Mouse (Mus musculus) testis, adult 2 months (tissue): Measurements from ENCODE around the gene Acap1. TPM values are rescaled to one million over a fixed set of nuclear protein-coding genes. Genes with fewer than 3 reads are reported as not detected.

Source experiments
- H3K27ac ChIP-seq: fragments of 200-500 bp; 2 replicates; pipeline ENCODE4 v1.5.1; 2012; ENCODE audit warnings: low read depth, low read length; ENCODE audit not compliant: control insufficient read depth, insufficient read depth
- H3K27me3 ChIP-seq: fragments of 200-500 bp; 2 replicates; pipeline ENCODE4 v1.6.1; 2012; ENCODE audit warnings: mild to moderate bottlenecking, low read length, moderate library complexity; ENCODE audit not compliant: control insufficient read depth, insufficient read depth
- H3K36me3 ChIP-seq: fragments of 200-500 bp; 2 replicates; pipeline ENCODE4 v1.6.1; 2012; ENCODE audit warnings: mild to moderate bottlenecking, low read length; ENCODE audit not compliant: control insufficient read depth, insufficient read depth
- H3K4me1 ChIP-seq: fragments of 200-500 bp; 2 replicates; pipeline ENCODE4 v1.6.1; 2012; ENCODE audit warnings: low read length; ENCODE audit not compliant: control insufficient read depth, insufficient read depth
- H3K4me3 ChIP-seq: fragments of 200-500 bp; 2 replicates; pipeline ENCODE4 v1.5.1; 2012; ENCODE audit warnings: low read depth, mild to moderate bottlenecking, low read length, moderate library complexity, mixed read lengths; ENCODE audit not compliant: control insufficient read depth
- CTCF ChIP-seq: fragments of 200-500 bp; IDR thresholded peaks from 2 replicates; pipeline ENCODE4 v1.5.1; 2012; ENCODE audit warnings: low read depth, mild to moderate bottlenecking, inconsistent platforms, low read length, moderate library complexity; ENCODE audit not compliant: control insufficient read depth, insufficient read depth, insufficient replicate concordance
- POLR2A ChIP-seq: fragments of 200-500 bp; IDR thresholded peaks from 2 replicates; pipeline ENCODE4 v1.6.1; 2012; ENCODE audit warnings: low read depth, mild to moderate bottlenecking, inconsistent platforms, low read length, moderate library complexity; ENCODE audit not compliant: control insufficient read depth
- polyA plus RNA-seq: library from polyadenylated mRNA; depleted of rRNA; stranded (reverse); fragments of >200 nt; gene quantifications from 2 replicates; pipeline ENCODE4 v1.2.3, GENCODE M21; 2012; rRNA removed

The Acap1 gene
- polyA plus RNA-seq, 1 experiment, result 4.9 TPM

DNA sequence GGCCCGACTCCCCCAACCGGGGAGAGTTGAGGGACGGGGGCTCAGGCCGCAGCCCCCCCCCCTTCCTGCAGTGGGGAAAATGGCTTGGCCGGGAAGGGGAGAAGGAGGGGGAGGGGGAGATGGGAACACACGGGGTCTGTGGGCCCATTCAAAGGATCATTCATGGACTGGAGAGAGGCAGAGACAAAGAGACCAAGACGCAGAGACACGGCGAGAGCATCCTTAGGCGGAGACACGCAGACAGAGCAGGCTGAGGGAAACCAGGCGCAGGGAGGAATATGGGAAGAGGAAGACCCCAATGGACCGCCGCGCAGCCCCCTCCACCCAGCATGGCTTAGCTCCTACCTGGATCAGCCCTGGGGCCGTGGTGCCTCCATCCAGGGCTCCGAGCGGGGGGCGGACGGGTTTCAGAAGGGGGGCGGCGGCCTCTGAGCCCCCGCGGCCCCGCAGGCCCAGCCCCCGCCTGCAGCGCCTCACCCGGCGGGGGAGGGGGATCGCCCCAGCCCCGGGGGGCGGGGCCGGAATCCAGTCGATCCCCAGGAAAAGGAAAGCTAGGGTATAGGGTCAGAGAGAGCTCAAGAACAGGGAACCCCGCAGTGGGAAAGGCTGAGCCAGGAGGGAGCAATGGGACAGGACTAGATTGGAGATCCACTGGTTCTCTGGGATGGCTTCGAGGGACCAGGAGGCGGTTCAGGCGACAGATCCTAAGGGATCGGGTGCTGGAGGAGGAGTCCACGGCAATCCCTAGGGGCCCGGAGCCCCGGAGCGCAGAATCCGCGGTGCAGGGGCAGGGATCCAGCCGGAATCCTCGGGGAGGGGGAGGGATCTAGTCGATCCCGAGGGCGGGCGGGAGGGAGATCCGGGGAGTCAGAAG, 58.4 kb downstream of the Acap1 start:
- Histone ChIP-seq H3K36me3 (no peaks in the 10 kb centered on the region), H3K4me3 (peak overlapping the region; percentile 63), H3K4me1 (peaks cover 39% of the 10 kb centered on the region), H3K27ac (no peak overlapping the region), H3K27me3 (no peaks in the 10 kb centered on the region)
- no peak for TF ChIP-seq POLR2A
- TF ChIP-seq CTCF, result no peak

DNA sequence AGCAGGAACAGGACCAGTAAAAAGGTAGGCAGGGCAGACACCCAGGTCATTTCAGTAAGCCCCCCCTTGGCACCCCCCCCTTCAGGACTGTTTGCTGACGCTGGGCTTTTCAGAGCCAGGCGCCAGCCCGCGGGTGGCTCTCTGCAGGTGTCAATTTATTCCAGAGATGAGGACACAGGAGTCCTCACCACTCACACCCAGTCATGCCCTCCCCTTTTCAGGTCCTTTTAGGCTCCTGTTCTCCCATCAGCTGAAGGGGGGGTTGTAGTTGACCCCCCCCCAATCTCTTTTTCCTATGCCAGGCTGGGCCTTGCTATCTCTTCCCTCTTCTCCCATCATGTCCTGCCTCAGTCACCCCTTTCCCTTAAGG, 59.4 kb downstream of the Acap1 start:
- H3K27me3 ChIP-seq, result no peaks in the 10 kb centered on the region
- H3K27ac ChIP-seq, result no peak overlapping the region
- no peak overlapping the region for H3K4me3 ChIP-seq
- peaks cover 39% of the 10 kb centered on the region for H3K4me1 ChIP-seq
- H3K36me3 ChIP-seq, result no peaks in the 10 kb centered on the region
- TF ChIP-seq POLR2A (no peak), CTCF (no peak)

DNA sequence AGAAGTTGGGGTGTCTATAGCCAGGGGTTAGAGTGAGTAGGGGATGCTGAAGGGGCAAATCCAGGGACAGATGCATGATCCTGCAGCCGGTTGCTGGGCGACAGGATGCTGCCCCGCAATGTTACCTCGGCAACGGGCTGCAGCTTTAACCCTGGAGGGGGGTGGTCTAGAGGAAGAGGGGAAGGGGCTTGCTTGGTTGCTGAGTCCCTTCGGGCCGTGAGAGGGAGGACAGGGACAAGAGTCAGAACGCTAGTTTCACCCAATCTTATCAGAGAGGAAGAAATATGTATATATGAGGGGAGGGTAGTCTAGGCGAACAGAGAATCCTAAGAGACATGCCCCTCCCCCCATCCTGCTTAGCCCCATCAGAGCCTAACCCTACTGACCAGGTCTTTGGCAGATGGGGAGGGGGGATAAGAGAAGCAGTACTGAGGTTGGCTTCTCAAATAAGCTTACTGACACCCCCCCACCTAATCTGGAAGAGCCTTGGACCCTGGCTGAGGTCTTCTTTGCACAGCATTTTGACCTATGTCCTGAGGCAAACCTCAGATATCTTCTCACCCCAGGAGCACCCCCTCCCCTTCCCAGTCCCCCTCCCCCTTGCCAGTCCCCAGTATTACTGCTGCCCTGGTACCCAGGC, 59.9 kb downstream of the Acap1 start:
- Histone ChIP-seq H3K4me3 (no peak overlapping the region), H3K4me1 (peaks cover 39% of the 10 kb centered on the region), H3K36me3 (no peaks in the 10 kb centered on the region), H3K27ac (no peak overlapping the region), H3K27me3 (no peaks in the 10 kb centered on the region)
- no peak for TF ChIP-seq POLR2A
- no peak for TF ChIP-seq CTCF

DNA sequence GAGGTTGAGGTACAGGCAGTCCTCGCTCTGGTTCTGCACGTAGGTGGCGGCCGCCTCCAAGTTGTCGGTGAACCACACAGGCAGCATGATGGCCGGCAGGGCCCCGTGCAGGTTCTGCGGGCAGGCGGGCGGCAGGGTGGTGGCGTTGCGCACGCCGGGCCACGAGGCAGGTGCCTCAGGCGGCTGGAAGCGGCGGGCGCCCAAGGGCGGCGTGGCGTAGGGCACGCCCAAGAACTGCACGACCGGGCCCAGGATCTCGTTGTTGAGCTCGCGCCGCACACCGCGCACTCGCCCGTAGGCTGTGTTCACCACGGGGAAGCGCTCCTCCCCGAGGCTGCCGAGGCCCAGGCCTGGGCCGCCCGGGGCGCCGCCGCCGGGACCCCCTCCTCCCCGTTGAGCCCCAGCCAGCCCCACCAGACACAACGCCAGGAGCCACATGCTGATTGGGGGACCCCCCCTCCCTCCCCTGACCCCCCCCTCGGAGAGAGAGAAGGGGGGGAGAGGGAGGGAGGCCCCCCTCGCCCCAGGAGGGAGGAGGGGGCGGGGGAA, 61.3 kb downstream of the Acap1 start:
- peak; percentile 34; the same call in 1 of the 2 replicates for TF ChIP-seq POLR2A
- no peak for TF ChIP-seq CTCF
- Histone ChIP-seq H3K36me3 (no peaks in the 10 kb centered on the region), H3K27me3 (no peaks in the 10 kb centered on the region), H3K27ac (peak overlapping the region; percentile 2; the same call in 1 of the 2 replicates), H3K4me1 (peaks cover 39% of the 10 kb centered on the region), H3K4me3 (peak overlapping the region; percentile 57)

DNA sequence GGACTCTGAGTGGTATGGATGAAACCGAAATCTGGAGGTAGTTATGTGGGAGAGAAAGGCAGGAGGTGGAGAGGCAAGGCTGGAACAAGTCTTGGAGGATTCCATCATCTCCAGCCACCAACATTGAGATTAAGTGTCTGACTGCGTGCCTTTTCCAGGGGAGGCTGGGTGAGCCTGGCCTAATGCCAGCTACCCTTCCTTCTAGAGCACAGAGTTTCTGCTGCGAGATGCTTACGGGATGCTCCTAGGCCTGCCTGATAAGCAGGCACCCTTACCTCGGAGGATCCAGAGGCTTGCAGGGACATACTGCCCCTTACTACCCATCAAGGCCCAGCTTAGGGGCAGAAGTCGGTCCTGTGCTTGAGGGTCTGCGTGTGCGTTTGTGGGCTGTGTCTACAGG, 61.8 kb downstream of the Acap1 start:
- Histone ChIP-seq H3K36me3 (no peaks in the 10 kb centered on the region), H3K4me1 (peaks cover 35% of the 10 kb centered on the region), H3K27me3 (no peaks in the 10 kb centered on the region), H3K27ac (no peak overlapping the region; the same call in 1 of the 2 replicates), H3K4me3 (peak overlapping the region; percentile 57)
- TF ChIP-seq POLR2A, result no peak
- no peak for TF ChIP-seq CTCF

Other genes with a start within 250 kb of the Acap1 start
- 0.25 and 0.38 TPM in 2 replicates for gene Sox15, start 240.2 kb downstream of the Acap1 start, polyA plus RNA-seq
- 41.9 and 42.5 TPM in 2 replicates for gene Mpdu1, start 232.9 kb downstream of the Acap1 start, polyA plus RNA-seq
- 3.9 and 4.4 TPM in 2 replicates for gene Cd68, start 229.4 kb downstream of the Acap1 start, polyA plus RNA-seq
- 166 and 210 TPM in 2 replicates for gene Eif4a1, start 223.1 kb downstream of the Acap1 start, polyA plus RNA-seq
- 54.7 and 67.6 TPM in 2 replicates for gene Senp3, start 213.5 kb downstream of the Acap1 start, polyA plus RNA-seq
- gene Tnfsf13, start 209.8 kb downstream of the Acap1 start, polyA plus RNA-seq, result 4.2 and 5.6 TPM in 2 replicates
- 2.9 and 3.3 TPM in 2 replicates for gene Tnfsf12, start 199.7 kb downstream of the Acap1 start, polyA plus RNA-seq
- 1.3 and 1.9 TPM in 2 replicates for gene Tnfsfm13, start 199.4 kb downstream of the Acap1 start, polyA plus RNA-seq
- 54.7 and 75.8 TPM in 2 replicates for gene Polr2a, start 136.9 kb downstream of the Acap1 start, polyA plus RNA-seq
- 210 and 236 TPM in 2 replicates for gene Slc35g3, start 133.6 kb downstream of the Acap1 start, polyA plus RNA-seq
- 5.1 and 6.0 TPM in 2 replicates for gene Zbtb4, start 129.6 kb downstream of the Acap1 start, polyA plus RNA-seq
- gene Chrnb1, start 99.6 kb downstream of the Acap1 start, polyA plus RNA-seq, result 0.79 and 1.2 TPM in 2 replicates
- 2.7 and 3.2 TPM in 2 replicates for gene Fgf11, start 93.7 kb downstream of the Acap1 start, polyA plus RNA-seq
- gene Tmem102, start 89.9 kb downstream of the Acap1 start, polyA plus RNA-seq, result 0.52 and 0.79 TPM in 2 replicates
- 136 and 193 TPM in 2 replicates for gene Gm39566, start 80.2 kb downstream of the Acap1 start, polyA plus RNA-seq
- gene Spem2, start 77.1 kb downstream of the Acap1 start, polyA plus RNA-seq, result 758 and 858 TPM in 2 replicates
- gene Spem1, start 73.4 kb downstream of the Acap1 start, polyA plus RNA-seq, result 1,704 and 1,758 TPM in 2 replicates
- gene Nlgn2, start 57.8 kb downstream of the Acap1 start, polyA plus RNA-seq, result 2.4 and 2.7 TPM in 2 replicates
- 21.9 and 22.7 TPM in 2 replicates for gene Tmem256, start 57.0 kb downstream of the Acap1 start, polyA plus RNA-seq
- 6.5 and 8.5 TPM in 2 replicates for gene Plscr3, start 49.2 kb downstream of the Acap1 start, polyA plus RNA-seq
- gene Tnk1, start 36.8 kb downstream of the Acap1 start, polyA plus RNA-seq, result 1.6 and 1.9 TPM in 2 replicates
- gene Tmem95, start 17.5 kb downstream of the Acap1 start, polyA plus RNA-seq, result 20.8 and 27.5 TPM in 2 replicates
- gene Kctd11, start 14.1 kb downstream of the Acap1 start, polyA plus RNA-seq, result 0.47 and 0.69 TPM in 2 replicates
- 124 and 125 TPM in 2 replicates for gene 2810408A11Rik, start 5.4 kb upstream of the Acap1 start, polyA plus RNA-seq
- gene Neurl4, start 5.5 kb upstream of the Acap1 start, polyA plus RNA-seq, result 57.7 and 61.1 TPM in 2 replicates
- gene Gps2, start 18.3 kb upstream of the Acap1 start, polyA plus RNA-seq, result 290 and 295 TPM in 2 replicates
- 621 and 702 TPM in 2 replicates for gene Eif5a, start 26.4 kb upstream of the Acap1 start, polyA plus RNA-seq
- 3,709 and 3,883 TPM in 2 replicates for gene Ybx2, start 40.3 kb upstream of the Acap1 start, polyA plus RNA-seq
- 1.9 and 3.6 TPM in 2 replicates for gene Slc2a4, start 52.6 kb upstream of the Acap1 start, polyA plus RNA-seq
- 3.0 and 4.9 TPM in 2 replicates for gene Cldn7, start 69.2 kb upstream of the Acap1 start, polyA plus RNA-seq
- gene Ctdnep1, start 85.6 kb upstream of the Acap1 start, polyA plus RNA-seq, result 120 and 137 TPM in 2 replicates
- gene Elp5, start 87.0 kb upstream of the Acap1 start, polyA plus RNA-seq, result 225 and 226 TPM in 2 replicates
- 659 and 826 TPM in 2 replicates for gene Gabarap, start 95.6 kb upstream of the Acap1 start, polyA plus RNA-seq
- gene Phf23, start 100.2 kb upstream of the Acap1 start, polyA plus RNA-seq, result 19.0 and 21.2 TPM in 2 replicates
- gene Dvl2, start 105.1 kb upstream of the Acap1 start, polyA plus RNA-seq, result 15.2 and 16.4 TPM in 2 replicates
- gene Acadvl, start 119.9 kb upstream of the Acap1 start, polyA plus RNA-seq, result 20.6 and 20.9 TPM in 2 replicates
- gene Dlg4, start 121.4 kb upstream of the Acap1 start, polyA plus RNA-seq, result 5.6 and 6.5 TPM in 2 replicates
- gene Asgr1, start 158.5 kb upstream of the Acap1 start, polyA plus RNA-seq, result 1.00 and 1.4 TPM in 2 replicates
- gene Asgr2, start 197.1 kb upstream of the Acap1 start, polyA plus RNA-seq, result 0.18 and 0.58 TPM in 2 replicates
- gene Mgl2, start 234.8 kb upstream of the Acap1 start, polyA plus RNA-seq, result 0.91 and 1.4 TPM in 2 replicates